Mouse (Mus musculus): Measurements from ENCODE around the gene Gnaz. TPM values are rescaled to one million over a fixed set of nuclear protein-coding genes. Genes with fewer than 3 reads are reported as not detected.
A peak's percentile ranks its signal among the peaks of the same experiment; 100 is the strongest.

Gnaz gene
- polyA plus RNA-seq, 1 experiment = 0.37 TPM

DNA sequence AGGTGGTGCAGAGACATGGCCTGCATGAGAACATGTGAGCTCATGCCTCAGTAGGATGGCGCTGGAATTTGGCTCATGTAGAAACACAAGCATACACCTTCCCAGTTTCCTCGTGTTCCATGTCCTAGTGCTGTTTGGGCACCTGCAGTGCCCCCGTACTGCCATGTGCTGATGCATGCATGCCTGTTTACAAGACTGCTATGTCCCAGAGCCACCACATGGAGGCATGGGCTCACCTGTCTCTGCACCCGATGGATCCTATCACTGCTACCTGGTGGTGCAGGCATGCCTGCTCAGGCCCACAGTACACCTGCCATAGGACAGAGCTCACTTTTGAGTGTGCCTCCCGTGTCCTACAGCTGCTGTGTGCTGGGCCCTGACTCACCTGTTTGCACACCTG is 28.6 kb upstream of the Gnaz start:
- Histone ChIP-seq H3K36me3 (ENCODE audit: control insufficient read depth, insufficient read depth) (no peaks in the 10 kb centered on the region), H3K79me3 (ENCODE audit: low read depth) (no peaks in the 10 kb centered on the region), H3K79me2 (ENCODE audit: control insufficient read depth, insufficient read depth) (no peaks in the 10 kb centered on the region), H3K4me3 (ENCODE audit: insufficient read depth, poor library complexity, severe bottlenecking) (no peak overlapping the region), H3K27me3 (ENCODE audit: control insufficient read depth, insufficient read depth, insufficient read length) (peaks cover under 1% of the 10 kb centered on the region), H3ac (ENCODE audit: control insufficient read depth, insufficient read length, low read depth) (no peak overlapping the region)
- TF ChIP-seq MYOG (IDR thresholded peaks at IDR 0.05; ENCODE audit: control insufficient read depth, extremely low read depth, insufficient read length) (no peak), CTCF (IDR thresholded peaks at IDR 0.05; ENCODE audit: control insufficient read depth, insufficient read depth, insufficient read length) (no peak), MAX (IDR thresholded peaks at IDR 0.05) (no peak), CEBPB (IDR thresholded peaks at IDR 0.05; ENCODE audit: low read depth) (no peak), FOSL1 (IDR thresholded peaks at IDR 0.05; ENCODE audit: insufficient read depth, low read length, poor library complexity, severe bottlenecking) (no peak), USF1 (IDR thresholded peaks at IDR 0.05; ENCODE audit: low read depth) (no peak)

DNA sequence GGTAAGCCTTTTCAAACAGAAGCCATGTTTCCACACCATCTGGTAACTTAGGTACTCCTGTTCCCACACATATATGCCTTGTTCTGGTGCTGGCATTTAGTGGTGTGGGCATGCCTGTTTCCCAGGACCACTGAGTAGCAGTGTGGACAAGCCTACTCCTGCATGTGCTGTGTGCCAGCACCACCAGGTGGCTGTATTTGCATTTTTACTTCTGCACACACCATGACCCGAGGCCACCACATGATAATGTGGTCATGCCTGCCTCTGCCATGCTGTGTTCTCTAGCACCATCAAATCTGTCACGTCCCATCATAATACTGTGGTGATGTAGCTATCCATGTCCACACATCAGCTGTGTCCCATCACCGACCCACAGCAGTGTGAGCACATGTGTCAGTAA is 27.7 kb upstream of the Gnaz start:
- Histone ChIP-seq H3ac (ENCODE audit: control insufficient read depth, insufficient read length, low read depth) (no peak overlapping the region), H3K36me3 (ENCODE audit: control insufficient read depth, insufficient read depth) (no peaks in the 10 kb centered on the region), H3K4me3 (ENCODE audit: insufficient read depth, poor library complexity, severe bottlenecking) (no peak overlapping the region), H3K27me3 (ENCODE audit: control insufficient read depth, insufficient read depth, insufficient read length) (no peaks in the 10 kb centered on the region), H3K79me2 (ENCODE audit: control insufficient read depth, insufficient read depth) (no peaks in the 10 kb centered on the region), H3K79me3 (ENCODE audit: low read depth) (no peaks in the 10 kb centered on the region)
- peak; percentile 11 for TF ChIP-seq CTCF (IDR thresholded peaks at IDR 0.05; ENCODE audit: control insufficient read depth, insufficient read depth, insufficient read length)
- TF ChIP-seq USF1 (IDR thresholded peaks at IDR 0.05; ENCODE audit: low read depth) = no peak
- TF ChIP-seq MYOD1 (IDR thresholded peaks at IDR 0.05; ENCODE audit: control insufficient read depth, insufficient read length, low read depth) = no peak
- TF ChIP-seq MAX (IDR thresholded peaks at IDR 0.05) = no peak
- TF ChIP-seq MYOG (IDR thresholded peaks at IDR 0.05; ENCODE audit: control insufficient read depth, extremely low read depth, insufficient read length) = no peak
- TF ChIP-seq CEBPB (IDR thresholded peaks at IDR 0.05; ENCODE audit: low read depth) = no peak
- TF ChIP-seq FOSL1 (IDR thresholded peaks at IDR 0.05; ENCODE audit: insufficient read depth, low read length, poor library complexity, severe bottlenecking) = no peak

DNA sequence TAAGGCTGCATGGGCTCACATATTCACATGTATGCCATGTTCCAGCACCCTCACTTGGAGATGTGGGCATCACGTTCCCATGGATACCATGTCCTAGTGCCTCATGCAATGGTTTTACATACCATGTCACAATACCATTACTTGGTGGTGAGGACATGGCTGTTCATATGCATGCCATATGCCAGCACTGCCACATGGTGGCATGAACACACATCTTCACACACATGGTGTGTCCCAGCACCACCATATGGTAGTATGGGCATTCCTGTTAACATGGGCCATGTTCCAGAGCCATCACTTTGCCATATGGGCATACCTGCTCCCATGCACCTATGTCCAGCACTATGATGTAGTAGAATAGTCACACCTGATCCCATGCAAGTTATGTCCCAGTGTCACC is 26.2 kb upstream of the Gnaz start:
- no peak overlapping the region for H3K4me3 ChIP-seq (ENCODE audit: insufficient read depth, poor library complexity, severe bottlenecking)
- no peaks in the 10 kb centered on the region for H3K36me3 ChIP-seq (ENCODE audit: control insufficient read depth, insufficient read depth)
- no peaks in the 10 kb centered on the region for H3K27me3 ChIP-seq (ENCODE audit: control insufficient read depth, insufficient read depth, insufficient read length)
- TF ChIP-seq USF1 (IDR thresholded peaks at IDR 0.05; ENCODE audit: low read depth) (no peak), CTCF (IDR thresholded peaks at IDR 0.05; ENCODE audit: control insufficient read depth, insufficient read depth, insufficient read length) (no peak), FOSL1 (IDR thresholded peaks at IDR 0.05; ENCODE audit: insufficient read depth, low read length, poor library complexity, severe bottlenecking) (no peak), MYOD1 (IDR thresholded peaks at IDR 0.05; ENCODE audit: control insufficient read depth, insufficient read length, low read depth) (no peak), MYOG (IDR thresholded peaks at IDR 0.05; ENCODE audit: control insufficient read depth, extremely low read depth, insufficient read length) (no peak), CEBPB (IDR thresholded peaks at IDR 0.05; ENCODE audit: low read depth) (no peak), MAX (IDR thresholded peaks at IDR 0.05) (no peak)
- no peaks in the 10 kb centered on the region for H3K79me2 ChIP-seq (ENCODE audit: control insufficient read depth, insufficient read depth)
- no peak overlapping the region for H3ac ChIP-seq (ENCODE audit: control insufficient read depth, insufficient read length, low read depth)
- no peaks in the 10 kb centered on the region for H3K79me3 ChIP-seq (ENCODE audit: low read depth)

DNA sequence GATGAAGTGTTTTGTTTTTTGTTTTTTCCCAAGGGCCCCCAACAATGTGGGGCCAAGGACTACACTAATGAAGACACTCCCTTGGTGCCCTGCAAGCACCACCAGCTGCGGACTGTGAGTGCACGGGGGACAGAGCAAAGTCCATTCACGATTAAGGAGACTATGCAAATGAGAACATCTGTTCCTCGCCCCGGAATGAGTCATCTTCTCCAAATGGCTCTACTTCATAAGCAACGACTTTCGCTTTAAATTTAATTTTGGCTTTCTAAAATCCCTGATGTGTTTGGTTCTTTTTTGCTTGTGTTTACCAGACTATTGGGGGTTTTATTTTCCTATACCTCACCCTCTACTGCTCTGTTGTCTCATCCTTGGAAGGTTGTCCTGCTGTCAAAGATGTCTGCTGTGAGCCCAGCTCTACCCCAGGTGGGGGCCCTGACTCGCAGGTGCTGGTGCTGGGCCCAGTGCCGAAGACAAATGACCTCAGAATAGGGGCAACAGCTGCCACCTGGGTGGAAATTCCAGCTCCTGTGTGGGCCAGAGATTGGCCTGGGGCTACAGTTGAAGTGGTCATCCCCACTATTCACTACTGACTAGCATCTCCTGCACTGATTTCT is 14.0 kb upstream of the Gnaz start:
- H3K27me3 ChIP-seq (ENCODE audit: control insufficient read depth, insufficient read depth, insufficient read length) = peaks cover 26% of the 10 kb centered on the region
- H3K79me2 ChIP-seq (ENCODE audit: control insufficient read depth, insufficient read depth) = no peaks in the 10 kb centered on the region
- TF ChIP-seq MYOD1 (IDR thresholded peaks at IDR 0.05; ENCODE audit: control insufficient read depth, insufficient read length, low read depth) (peak; percentile 12), MAX (IDR thresholded peaks at IDR 0.05) (no peak)
- no peak overlapping the region for H3ac ChIP-seq (ENCODE audit: control insufficient read depth, insufficient read length, low read depth)
- H3K4me3 ChIP-seq (ENCODE audit: insufficient read depth, poor library complexity, severe bottlenecking) = no peak overlapping the region
- H3K36me3 ChIP-seq (ENCODE audit: control insufficient read depth, insufficient read depth) = no peaks in the 10 kb centered on the region
- H3K79me3 ChIP-seq (ENCODE audit: low read depth) = no peaks in the 10 kb centered on the region

DNA sequence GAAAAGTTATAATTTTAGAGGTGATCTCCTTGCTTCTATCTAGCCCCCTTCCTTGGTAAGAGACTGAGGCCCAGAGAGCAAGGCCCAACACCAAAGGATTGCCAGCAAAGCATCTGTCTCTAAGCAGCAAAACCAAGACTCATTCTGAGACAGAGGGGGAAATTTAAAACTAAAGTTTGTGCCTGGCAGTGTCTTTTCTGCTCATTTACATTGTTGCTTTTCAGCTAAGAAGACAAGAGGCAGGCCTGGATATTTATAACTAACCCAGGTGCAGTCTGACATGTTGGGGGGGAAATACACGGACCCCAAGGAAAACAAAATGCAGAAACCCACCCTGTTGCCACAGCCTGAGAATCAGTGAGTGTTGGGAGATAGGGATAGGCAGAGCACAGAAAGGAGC is 2.6 kb upstream of the Gnaz start:
- TF ChIP-seq MYOD1 (IDR thresholded peaks at IDR 0.05; ENCODE audit: control insufficient read depth, insufficient read length, low read depth) (no peak), CEBPB (IDR thresholded peaks at IDR 0.05; ENCODE audit: low read depth) (no peak), MAX (IDR thresholded peaks at IDR 0.05) (no peak), FOSL1 (IDR thresholded peaks at IDR 0.05; ENCODE audit: insufficient read depth, low read length, poor library complexity, severe bottlenecking) (no peak), MYOG (IDR thresholded peaks at IDR 0.05; ENCODE audit: control insufficient read depth, extremely low read depth, insufficient read length) (no peak), USF1 (IDR thresholded peaks at IDR 0.05; ENCODE audit: low read depth) (no peak), CTCF (IDR thresholded peaks at IDR 0.05; ENCODE audit: control insufficient read depth, insufficient read depth, insufficient read length) (no peak)
- no peak overlapping the region for H3K4me3 ChIP-seq (ENCODE audit: insufficient read depth, poor library complexity, severe bottlenecking)
- no peaks in the 10 kb centered on the region for H3K79me3 ChIP-seq (ENCODE audit: low read depth)
- peaks cover 21% of the 10 kb centered on the region for H3K27me3 ChIP-seq (ENCODE audit: control insufficient read depth, insufficient read depth, insufficient read length)
- no peaks in the 10 kb centered on the region for H3K36me3 ChIP-seq (ENCODE audit: control insufficient read depth, insufficient read depth)
- H3ac ChIP-seq (ENCODE audit: control insufficient read depth, insufficient read length, low read depth) = no peak overlapping the region
- no peaks in the 10 kb centered on the region for H3K79me2 ChIP-seq (ENCODE audit: control insufficient read depth, insufficient read depth)

DNA sequence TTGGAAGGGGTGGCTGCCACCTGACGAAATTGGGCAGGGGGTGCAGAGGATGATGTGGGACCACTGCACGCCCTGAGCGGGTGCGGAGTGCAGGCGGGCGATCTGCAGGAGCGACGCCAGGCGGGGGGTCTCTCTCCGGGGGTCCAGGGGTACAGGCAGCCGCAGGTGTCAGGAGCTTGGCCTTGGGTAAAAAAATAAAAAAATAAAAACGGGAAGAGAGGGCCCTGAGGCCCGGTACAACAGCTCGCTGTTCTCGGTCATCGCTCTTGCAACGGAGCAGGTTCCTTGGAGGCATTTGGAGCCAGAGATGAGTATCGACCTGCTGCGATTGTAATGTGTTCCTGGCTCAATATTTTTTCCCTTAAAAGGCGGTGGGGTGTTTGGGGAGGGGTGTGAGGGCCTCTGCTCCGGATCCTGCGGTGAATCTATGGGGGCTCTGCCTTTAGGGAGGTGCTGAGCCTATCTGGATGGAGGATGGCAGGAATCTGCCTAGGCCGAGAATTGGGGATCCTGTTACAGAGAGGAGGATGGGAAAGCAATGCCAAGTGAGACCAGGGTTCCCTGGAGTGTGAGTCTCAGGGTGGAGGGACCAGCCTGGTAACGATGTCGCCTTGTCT is 782 bp downstream of the Gnaz start:
- TF ChIP-seq MAX (IDR thresholded peaks at IDR 0.05) (no peak), MYOG (IDR thresholded peaks at IDR 0.05; ENCODE audit: control insufficient read depth, extremely low read depth, insufficient read length) (no peak), MYOD1 (IDR thresholded peaks at IDR 0.05; ENCODE audit: control insufficient read depth, insufficient read length, low read depth) (no peak), USF1 (IDR thresholded peaks at IDR 0.05; ENCODE audit: low read depth) (no peak), CEBPB (IDR thresholded peaks at IDR 0.05; ENCODE audit: low read depth) (no peak), CTCF (IDR thresholded peaks at IDR 0.05; ENCODE audit: control insufficient read depth, insufficient read depth, insufficient read length) (no peak), FOSL1 (IDR thresholded peaks at IDR 0.05; ENCODE audit: insufficient read depth, low read length, poor library complexity, severe bottlenecking) (no peak)
- Histone ChIP-seq H3K4me3 (ENCODE audit: insufficient read depth, poor library complexity, severe bottlenecking) (no peak overlapping the region), H3K79me2 (ENCODE audit: control insufficient read depth, insufficient read depth) (no peaks in the 10 kb centered on the region), H3K79me3 (ENCODE audit: low read depth) (no peaks in the 10 kb centered on the region), H3K36me3 (ENCODE audit: control insufficient read depth, insufficient read depth) (no peaks in the 10 kb centered on the region), H3K27me3 (ENCODE audit: control insufficient read depth, insufficient read depth, insufficient read length) (peaks cover 10% of the 10 kb centered on the region), H3ac (ENCODE audit: control insufficient read depth, insufficient read length, low read depth) (no peak overlapping the region)
